Mouse (Mus musculus): ENCODE measurements around the gene Fbxo39. TPM values are rescaled to one million over a fixed set of nuclear protein-coding genes. Genes with fewer than 3 reads are reported as not detected.
"Not testable (repeated sequence)": the region's sequence is repeated elsewhere in the genome, so short reads cannot be mapped to it uniquely, and the experiment has no call there.

The Fbxo39 gene
- polyA plus RNA-seq, 1 experiment from 2014 or later: not detected

- no peak overlapping the region for H3K4me3 ChIP-seq (ENCODE audit: inconsistent target)
- H3K79me2 ChIP-seq (ENCODE audit: inconsistent target): no peaks in the 10 kb centered on the region
- H3K27ac ChIP-seq: no peak overlapping the region
- 66% methylated on average over 4 of the region's 4 CpGs for WGBS (ENCODE audit: missing documents)
- no peaks in the 10 kb centered on the region for H3K36me3 ChIP-seq (ENCODE audit: inconsistent target)
Observed at GRCm38 (mm10) chr11:72339716-72340115, 25.5 kb downstream of the Fbxo39 start.

GRCm38 (mm10) chr11:72342549-72343237, 28.4 kb downstream of the Fbxo39 start:
- Histone ChIP-seq H3K36me3 (ENCODE audit: inconsistent target) (no peaks in the 10 kb centered on the region), H3K27ac (no peak overlapping the region), H3K4me3 (ENCODE audit: inconsistent target) (no peak overlapping the region), H3K79me2 (ENCODE audit: inconsistent target) (no peaks in the 10 kb centered on the region)
- WGBS (ENCODE audit: missing documents): 16% methylated on average over 7 of the region's 7 CpGs

DNA sequence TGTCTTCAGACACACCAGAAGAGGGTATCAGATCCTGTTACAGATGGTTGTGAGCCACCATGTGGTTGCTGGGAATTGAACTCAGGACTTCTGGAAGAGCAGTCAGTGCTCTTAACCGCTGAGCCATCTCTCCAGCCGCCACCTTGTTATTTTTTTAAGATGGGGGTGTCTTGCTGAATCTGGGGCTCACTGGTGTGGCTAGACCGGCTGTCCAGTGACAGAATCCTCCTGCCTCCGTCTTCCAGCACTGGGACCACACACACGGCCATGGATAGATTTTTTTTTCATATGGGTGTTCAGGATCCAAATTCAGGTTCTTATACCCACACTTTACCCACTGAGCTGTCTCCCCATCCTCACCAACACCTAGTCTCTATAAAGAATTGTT, 29.0 kb downstream of the Fbxo39 start:
- H3K27ac ChIP-seq; H3K79me2 ChIP-seq (ENCODE audit: inconsistent target); H3K36me3 ChIP-seq (ENCODE audit: inconsistent target); H3K4me3 ChIP-seq (ENCODE audit: inconsistent target): not testable (repeated sequence)
- WGBS (ENCODE audit: missing documents): 89% methylated on average over 3 of the region's 5 CpGs

GRCm38 (mm10) chr11:72343904-72344303, 29.7 kb downstream of the Fbxo39 start:
- Histone ChIP-seq H3K27ac (no peak overlapping the region), H3K79me2 (ENCODE audit: inconsistent target) (no peaks in the 10 kb centered on the region), H3K4me3 (ENCODE audit: inconsistent target) (no peak overlapping the region), H3K36me3 (ENCODE audit: inconsistent target) (no peaks in the 10 kb centered on the region)
- 44% methylated on average over 8 of the region's 8 CpGs for WGBS (ENCODE audit: missing documents)

GRCm38 (mm10) chr11:72344486-72344885, 30.2 kb downstream of the Fbxo39 start:
- no peak overlapping the region for H3K27ac ChIP-seq
- no peak overlapping the region for H3K4me3 ChIP-seq (ENCODE audit: inconsistent target)
- no peaks in the 10 kb centered on the region for H3K79me2 ChIP-seq (ENCODE audit: inconsistent target)
- no peaks in the 10 kb centered on the region for H3K36me3 ChIP-seq (ENCODE audit: inconsistent target)
- WGBS (ENCODE audit: missing documents): 86% methylated on average over 11 of the region's 11 CpGs

DNA sequence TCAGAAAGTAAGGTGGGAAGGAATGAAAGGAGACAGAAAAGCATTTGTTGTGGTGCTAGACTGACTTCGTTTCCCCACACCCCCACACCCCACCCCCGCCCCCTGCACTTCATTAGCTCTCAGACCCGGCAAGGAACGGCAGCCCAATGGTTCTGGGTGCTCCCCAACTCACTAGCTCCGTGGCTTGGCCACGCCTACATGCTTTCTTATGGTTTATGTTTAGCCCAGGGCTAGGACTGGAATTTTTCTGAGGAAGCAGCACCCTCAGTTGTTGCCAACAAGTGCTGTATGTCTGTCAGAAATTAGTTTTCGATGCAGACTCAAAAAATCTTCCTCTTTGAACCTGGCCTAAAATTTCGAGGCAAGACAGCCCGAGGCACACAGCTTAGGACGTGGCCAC, 34.3 kb downstream of the Fbxo39 start:
- 67% methylated on average over 9 of the region's 10 CpGs for WGBS (ENCODE audit: missing documents)
- Histone ChIP-seq H3K79me2 (ENCODE audit: inconsistent target) (no peaks in the 10 kb centered on the region), H3K36me3 (ENCODE audit: inconsistent target) (no peaks in the 10 kb centered on the region), H3K4me3 (ENCODE audit: inconsistent target) (no peak overlapping the region), H3K27ac (no peak overlapping the region)

- Histone ChIP-seq H3K36me3 (ENCODE audit: inconsistent target) (no peaks in the 10 kb centered on the region), H3K4me3 (ENCODE audit: inconsistent target) (no peak overlapping the region), H3K27ac (no peak overlapping the region), H3K79me2 (ENCODE audit: inconsistent target) (no peaks in the 10 kb centered on the region)
- WGBS (ENCODE audit: missing documents): 52% methylated on average over 8 of the region's 8 CpGs
Observed at GRCm38 (mm10) chr11:72349016-72349415, 34.8 kb downstream of the Fbxo39 start.

DNA sequence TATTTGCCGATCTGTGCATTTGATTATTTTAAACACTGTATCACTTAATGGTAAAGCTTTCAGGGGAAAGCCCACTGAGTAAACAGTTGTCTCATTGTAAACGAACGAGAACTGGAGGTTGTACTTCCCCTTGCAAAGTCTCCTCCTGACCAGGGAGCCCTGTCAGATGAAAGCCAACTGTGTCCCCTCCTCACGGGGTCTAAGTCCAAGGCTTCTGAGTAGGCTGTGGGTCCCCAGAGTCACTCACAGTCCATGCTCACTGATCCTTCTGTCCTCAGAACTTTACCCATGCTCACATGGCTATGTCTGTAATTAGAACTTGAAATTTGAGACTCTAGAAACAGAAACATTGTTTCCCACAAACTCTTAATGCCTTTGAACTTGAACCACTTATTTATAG, 35.4 kb downstream of the Fbxo39 start:
- Histone ChIP-seq H3K4me3 (ENCODE audit: inconsistent target) (no peak overlapping the region), H3K36me3 (ENCODE audit: inconsistent target) (no peaks in the 10 kb centered on the region), H3K27ac (no peak overlapping the region), H3K79me2 (ENCODE audit: inconsistent target) (no peaks in the 10 kb centered on the region)
- WGBS (ENCODE audit: missing documents): 63% methylated on average over 4 of the region's 4 CpGs

GRCm38 (mm10) chr11:72352272-72352671, 38.0 kb downstream of the Fbxo39 start:
- no peaks in the 10 kb centered on the region for H3K36me3 ChIP-seq (ENCODE audit: inconsistent target)
- no peak overlapping the region for H3K4me3 ChIP-seq (ENCODE audit: inconsistent target)
- H3K79me2 ChIP-seq (ENCODE audit: inconsistent target): no peaks in the 10 kb centered on the region
- WGBS (ENCODE audit: missing documents): 20% methylated on average over 1 of the region's 1 CpGs
- no peak overlapping the region for H3K27ac ChIP-seq

- Histone ChIP-seq H3K4me3 (ENCODE audit: inconsistent target) (no peak overlapping the region), H3K79me2 (ENCODE audit: inconsistent target) (no peaks in the 10 kb centered on the region)
- 65% methylated on average over 2 of the region's 3 CpGs for WGBS (ENCODE audit: missing documents)
Observed at GRCm38 (mm10) chr11:72353186-72353585, 38.9 kb downstream of the Fbxo39 start.

DNA sequence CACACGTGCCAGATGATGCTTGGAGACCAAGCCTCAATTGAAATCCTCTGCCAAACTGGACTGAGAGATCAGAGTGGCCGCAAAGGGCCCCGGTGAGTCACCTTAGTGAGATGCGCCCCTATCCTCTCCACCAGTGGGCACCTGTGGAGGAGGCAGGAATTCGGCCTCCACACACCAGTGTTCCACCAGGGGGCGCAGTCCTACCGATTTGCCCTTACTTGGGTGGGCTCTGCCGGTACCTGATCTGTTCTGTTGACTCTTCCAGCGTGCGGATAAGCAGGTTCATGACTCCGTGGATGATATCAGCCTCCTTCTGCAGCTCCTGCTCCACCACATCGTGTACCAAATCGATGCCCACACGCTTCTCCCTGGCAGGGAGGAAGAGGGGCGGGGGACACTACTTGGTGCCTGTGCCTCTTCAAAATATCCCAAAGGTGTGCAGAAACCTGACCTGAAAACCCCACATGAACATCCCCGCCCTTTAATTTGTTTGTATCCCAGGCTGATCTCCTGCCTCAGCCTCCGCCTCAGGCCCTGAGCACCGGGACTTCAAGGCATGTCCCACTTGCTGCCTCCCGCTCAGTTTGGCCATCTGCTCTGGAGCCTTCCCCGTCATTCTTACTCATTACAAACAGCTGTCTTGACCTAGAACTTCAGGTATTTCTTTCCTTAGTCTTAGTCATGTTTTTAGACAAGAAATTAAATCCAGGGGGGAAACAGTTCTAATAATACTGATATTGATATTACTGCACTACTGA, 40.9 kb downstream of the Fbxo39 start:
- Histone ChIP-seq H3K4me3 (ENCODE audit: inconsistent target) (no peak overlapping the region), H3K79me2 (ENCODE audit: inconsistent target) (no peaks in the 10 kb centered on the region), H3K27ac (no peak overlapping the region), H3K36me3 (ENCODE audit: inconsistent target) (no peaks in the 10 kb centered on the region)
- 36% methylated on average over 20 of the region's 20 CpGs for WGBS (ENCODE audit: missing documents)

More at GRCm38 (mm10) chr11:72353186-72353585, 38.9 kb downstream of the Fbxo39 start:
- no peaks in the 10 kb centered on the region for H3K36me3 ChIP-seq (ENCODE audit: inconsistent target)
- H3K27ac ChIP-seq: no peak overlapping the region

DNA sequence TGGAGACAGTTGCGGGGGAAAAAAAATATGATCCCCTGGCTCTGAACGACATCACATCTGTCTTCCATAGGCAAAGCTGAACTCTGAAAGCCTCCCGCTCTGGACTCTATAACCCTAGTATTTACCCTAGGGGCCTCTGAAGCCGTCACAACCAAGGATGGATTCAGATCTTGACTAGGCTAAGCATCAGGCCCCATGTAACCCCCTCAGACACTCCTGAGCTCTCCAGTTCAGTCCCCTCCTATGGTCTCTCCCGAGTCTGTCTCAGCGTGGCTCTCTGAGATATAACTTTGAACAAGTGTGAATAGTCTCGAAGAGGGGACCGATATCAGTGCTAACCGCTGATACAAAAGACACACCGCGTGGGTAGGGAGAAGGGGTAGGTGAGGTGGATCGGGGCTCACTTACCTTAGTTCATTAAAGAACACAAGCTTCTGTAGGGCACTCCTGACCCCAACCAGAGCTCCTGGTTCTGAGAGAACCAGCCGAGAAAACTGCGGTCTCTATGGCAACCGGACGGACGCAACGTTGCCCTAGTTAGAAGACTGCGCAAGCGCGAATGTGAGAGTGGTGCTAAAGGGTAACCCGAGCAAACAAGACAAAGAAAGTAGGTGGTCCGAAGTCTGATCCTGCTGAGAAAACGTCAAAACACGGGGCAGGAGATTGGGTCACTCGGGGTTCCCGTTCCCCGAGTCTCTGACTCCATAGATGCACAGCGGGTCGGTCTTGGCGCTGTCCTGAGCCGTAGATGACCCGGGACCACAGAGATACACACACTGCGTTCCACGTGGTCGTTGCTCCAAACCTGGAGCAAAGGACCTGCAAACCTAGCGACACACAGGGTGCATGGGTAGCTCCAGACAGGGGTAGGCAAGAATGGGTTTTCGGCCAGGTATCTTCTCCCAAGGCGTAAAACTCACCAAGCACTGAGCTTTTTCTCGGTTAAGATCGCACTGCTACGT, 47.4 kb downstream of the Fbxo39 start:
- no peak overlapping the region for H3K27ac ChIP-seq
- H3K79me2 ChIP-seq (ENCODE audit: inconsistent target): no peaks in the 10 kb centered on the region
- WGBS (ENCODE audit: missing documents): 14% methylated on average over 42 of the region's 42 CpGs
- H3K4me3 ChIP-seq (ENCODE audit: inconsistent target): no peak overlapping the region
- no peaks in the 10 kb centered on the region for H3K36me3 ChIP-seq (ENCODE audit: inconsistent target)

GRCm38 (mm10) chr11:72362347-72362741, 48.1 kb downstream of the Fbxo39 start, which contains the start of gene Tekt1:
Gene Tekt1 (minus strand): TSS chr11:72362442.
- H3K79me2 ChIP-seq (ENCODE audit: inconsistent target): no peaks in the 10 kb centered on the region
- H3K4me3 ChIP-seq (ENCODE audit: inconsistent target): no peak within 1 kb of the TSS
- WGBS (ENCODE audit: missing documents): 25% methylated on average over 10 of the region's 10 CpGs
- H3K27ac ChIP-seq: no peak within 1 kb of the TSS
- H3K36me3 ChIP-seq (ENCODE audit: inconsistent target): no peaks in the 10 kb centered on the region

DNA sequence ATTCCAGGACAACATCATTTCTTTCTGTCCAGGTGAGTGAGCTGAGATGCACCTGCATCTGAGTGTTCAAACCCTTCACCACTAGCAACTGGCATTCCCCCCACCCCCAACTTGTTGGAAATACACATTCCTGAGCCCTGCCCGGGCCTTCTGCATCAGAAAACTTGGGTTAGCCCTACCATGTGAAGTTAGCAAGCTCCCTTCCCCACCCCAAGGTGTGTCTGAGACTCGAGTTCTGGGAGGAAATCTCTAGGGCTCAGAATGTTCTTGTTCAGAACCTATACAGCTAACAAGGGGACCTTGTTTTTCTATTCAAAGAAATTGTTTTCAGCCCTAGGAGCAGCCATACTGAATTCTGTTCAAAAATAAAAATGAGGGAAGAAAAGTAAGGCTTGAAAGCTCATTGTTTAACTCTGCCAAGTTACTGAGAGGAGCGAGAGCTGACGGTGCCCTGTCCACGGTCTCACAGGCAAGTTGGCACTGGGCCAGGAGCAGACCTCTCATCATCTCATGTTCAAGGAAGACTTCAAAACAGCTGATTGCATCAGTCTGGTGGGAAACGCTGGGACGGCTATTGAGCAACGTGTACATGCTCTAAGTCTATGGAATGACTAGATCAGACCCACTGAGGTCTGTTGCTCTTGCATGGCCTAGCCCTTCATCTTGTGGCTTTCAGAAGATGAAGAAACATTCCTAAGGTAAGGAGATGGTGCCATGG, 49.4 kb downstream of the Fbxo39 start:
- no peaks in the 10 kb centered on the region for H3K79me2 ChIP-seq (ENCODE audit: inconsistent target)
- H3K4me3 ChIP-seq (ENCODE audit: inconsistent target): no peak overlapping the region
- no peaks in the 10 kb centered on the region for H3K36me3 ChIP-seq (ENCODE audit: inconsistent target)
- 60% methylated on average over 8 of the region's 8 CpGs for WGBS (ENCODE audit: missing documents)
- no peak overlapping the region for H3K27ac ChIP-seq

All from macrophage (primary cell).